Mouse (Mus musculus) Muller cell, postnatal 12 days (primary cell): ENCODE measurements around the gene Fbn1.

Experiments
- DNase-seq: peaks from one replicate; pipeline ENCODE4 v3.0.0-alpha.2; 2015; ENCODE audit errors: inconsistent ontology term

Fbn1 gene

DNA sequence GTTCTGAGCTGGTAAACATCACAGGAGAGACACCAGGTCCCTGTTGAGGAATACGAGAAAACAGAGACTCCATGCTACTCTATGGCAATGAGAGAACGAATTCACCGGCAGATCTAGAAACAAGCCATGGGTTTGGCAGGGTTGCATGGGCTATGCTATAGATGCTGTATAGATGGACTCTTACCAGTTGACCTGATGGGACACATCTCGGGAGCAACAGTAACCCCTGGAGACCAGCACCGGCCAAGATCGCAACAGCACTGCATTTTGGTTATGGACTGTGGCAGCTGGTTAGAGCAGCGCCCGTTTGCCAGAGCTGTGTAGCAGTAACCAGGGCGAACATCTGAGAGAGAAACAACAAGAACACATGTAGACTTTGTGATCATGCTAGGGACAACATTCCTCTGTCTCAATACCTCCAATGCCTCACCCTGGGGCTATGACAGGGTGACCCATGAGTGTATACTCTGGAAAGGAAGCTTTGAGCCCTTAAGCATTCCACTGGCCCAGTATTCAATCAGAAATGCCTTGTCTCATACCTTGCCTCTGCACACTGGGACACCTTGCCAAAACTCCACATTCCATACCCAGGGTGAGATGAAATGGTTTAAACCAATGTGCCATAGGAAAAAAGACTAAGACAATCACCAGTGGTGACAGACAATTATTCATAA, 113.2 kb downstream of the Fbn1 start:
- DNase-seq = peak; percentile 58

DNA sequence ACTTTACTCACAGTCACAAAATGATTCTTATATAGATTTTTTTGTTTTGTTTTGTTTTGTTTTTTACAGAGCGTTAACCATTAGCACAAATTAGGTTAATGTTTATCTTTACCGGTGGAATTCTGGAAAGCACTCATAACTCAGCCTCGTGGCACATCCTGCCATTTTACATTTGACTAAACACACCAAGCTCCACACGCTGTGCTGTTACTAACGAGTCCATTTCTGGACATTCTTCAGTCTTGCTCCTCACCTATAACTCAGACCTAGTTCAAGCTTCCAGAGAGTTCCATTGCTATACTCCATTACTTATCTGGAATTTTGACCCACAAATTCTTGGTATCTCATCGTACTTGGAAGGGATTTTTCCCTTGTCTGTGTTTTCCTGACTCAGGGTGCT, 116.2 kb downstream of the Fbn1 start:
- DNase-seq = no peak

DNA sequence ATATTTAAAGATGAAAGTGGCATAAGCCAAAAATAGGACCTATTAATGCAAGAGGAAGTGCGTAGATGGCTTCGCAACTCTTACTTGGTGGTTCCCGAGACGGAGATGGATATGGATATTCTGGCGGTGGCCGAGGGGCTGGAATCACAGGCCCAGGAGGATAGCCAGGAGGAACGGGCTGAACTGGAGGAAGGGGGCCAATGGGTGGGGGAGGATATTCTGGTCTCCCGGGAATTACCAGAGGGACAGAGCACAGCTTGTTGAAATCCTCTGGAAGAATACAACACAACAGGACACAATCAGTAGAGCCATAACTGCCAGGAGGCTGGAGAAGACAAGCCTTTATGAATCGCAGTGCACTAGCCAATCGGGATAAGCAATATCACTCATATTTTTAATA, 118.0 kb downstream of the Fbn1 start:
- DNase-seq = no peak

DNA sequence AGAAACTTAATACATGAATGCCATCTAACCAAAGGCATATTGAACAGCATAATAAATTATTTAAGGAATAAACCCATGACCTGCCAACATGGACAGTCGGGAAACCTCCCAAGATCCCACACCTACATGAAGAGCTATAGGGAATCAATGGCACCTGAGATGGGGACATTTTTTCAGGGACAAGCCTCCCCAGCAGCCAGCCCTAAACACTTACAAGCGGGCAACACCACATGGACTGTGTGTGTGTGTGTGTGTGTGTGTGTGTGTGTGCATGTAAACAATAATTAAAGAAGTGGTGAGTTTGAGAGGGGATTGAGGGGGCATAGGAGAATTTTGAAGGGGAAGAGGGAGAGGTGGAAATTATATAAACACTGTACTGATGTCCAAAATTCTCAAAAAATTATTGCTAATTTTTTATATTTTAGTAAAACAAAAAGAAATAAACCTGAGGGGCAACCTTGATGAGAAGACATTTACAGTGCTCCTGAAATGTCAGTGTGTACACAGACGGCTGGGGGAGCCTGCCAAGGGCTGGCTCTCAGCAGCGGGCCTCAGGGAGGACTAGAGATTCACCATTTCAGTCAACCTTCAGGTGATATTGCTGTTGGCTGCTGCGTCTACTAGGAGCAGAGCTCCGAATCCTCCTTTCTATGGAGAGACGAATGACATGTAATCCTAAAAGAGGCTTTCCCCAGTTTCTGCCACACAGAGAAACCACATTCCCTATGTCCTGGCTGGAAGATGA, 121.4 kb downstream of the Fbn1 start:
- no peak for DNase-seq

DNA sequence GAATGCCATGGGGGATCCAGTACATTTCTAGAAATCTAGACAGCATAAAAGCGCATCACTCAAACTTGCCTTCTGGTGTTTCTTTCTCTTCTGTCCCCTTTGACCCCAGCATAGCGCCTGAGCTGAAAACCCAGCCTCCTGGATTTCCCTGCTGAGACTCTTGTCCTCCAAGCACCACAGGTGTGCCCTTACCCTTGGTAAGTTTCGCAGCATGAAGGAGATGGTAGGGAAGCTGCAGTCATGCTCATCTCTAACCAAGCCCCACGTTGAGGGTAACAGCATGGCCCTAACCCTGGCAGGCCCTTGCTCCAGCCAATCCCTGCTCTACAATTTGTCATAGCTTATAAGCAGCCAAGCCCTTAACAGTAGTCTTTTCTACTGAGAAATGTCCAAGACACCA, 122.9 kb downstream of the Fbn1 start:
- DNase-seq = no peak

GRCm38 (mm10) chr2:125384415-125384814, 123.4 kb downstream of the Fbn1 start:
- DNase-seq = no peak

GRCm38 (mm10) chr2:125383273-125383641, 124.5 kb downstream of the Fbn1 start:
- DNase-seq = no peak

- DNase-seq = no peak
Measured at GRCm38 (mm10) chr2:125382613-125383272, 125.0 kb downstream of the Fbn1 start.

DNA sequence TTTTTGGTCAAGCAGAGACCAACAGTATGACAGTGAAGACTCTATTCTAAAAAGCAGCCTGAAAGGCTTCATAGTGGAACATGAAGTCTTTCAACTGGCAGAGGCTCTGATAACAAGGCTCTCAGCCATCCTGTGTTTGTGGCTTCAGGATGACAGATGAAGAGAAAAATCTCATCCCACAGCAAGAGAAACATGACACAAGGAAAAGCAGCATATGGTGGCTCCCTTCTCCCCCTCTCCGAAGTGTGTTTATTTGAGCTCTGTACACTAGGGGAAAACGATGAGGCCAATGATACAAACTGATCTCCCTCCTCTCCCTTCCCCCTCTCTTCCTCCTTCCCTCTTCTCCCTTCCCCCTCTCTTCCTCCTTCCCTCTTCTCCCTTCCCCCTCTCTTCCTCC, 127.7 kb downstream of the Fbn1 start:
- DNase-seq = no peak

- no peak for DNase-seq
Measured at GRCm38 (mm10) chr2:125379206-125379605, 128.6 kb downstream of the Fbn1 start.

DNA sequence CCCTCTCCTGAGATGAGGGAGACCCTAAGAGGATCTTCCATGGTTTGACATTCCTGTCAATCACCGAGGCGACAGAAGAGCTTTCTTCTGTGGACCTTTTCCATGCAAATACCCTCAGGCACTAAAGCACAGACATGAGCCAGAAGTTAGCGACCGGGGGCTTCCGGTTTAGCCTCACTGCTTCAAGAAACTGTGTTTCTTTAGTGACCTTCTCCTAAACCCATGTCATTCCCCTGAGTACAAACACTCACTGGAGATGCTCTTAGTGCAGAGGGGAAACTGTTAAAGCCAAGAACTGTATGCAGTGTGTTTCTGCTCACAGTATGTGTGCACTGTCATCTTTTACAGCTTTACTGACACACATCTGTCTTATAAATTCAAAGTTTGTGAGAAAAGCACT, 131.9 kb downstream of the Fbn1 start:
- DNase-seq = no peak

- no peak for DNase-seq
Measured at GRCm38 (mm10) chr2:125375301-125375700, 132.5 kb downstream of the Fbn1 start.

GRCm38 (mm10) chr2:125369666-125370065, 138.1 kb downstream of the Fbn1 start:
- no peak for DNase-seq

DNA sequence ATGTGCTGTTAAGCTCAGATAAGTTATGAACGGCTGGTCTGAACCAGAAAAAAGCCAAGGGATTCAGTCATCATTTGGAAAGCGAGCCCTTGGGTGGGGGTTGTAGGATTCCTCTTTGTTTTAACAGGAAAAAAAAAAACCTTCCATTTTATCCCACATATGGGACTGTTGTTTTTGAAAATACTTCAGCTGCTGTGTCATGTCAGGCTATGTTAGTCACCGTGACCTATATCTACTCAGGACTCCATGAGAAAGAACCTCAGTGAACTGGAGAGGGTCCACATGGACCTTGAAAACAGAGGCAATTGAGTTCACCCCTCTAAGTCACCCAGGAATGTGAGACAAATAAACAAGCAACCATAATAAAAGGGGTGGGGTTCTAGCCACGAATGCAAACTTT, 139.2 kb downstream of the Fbn1 start:
- peak; percentile 57 for DNase-seq

DNA sequence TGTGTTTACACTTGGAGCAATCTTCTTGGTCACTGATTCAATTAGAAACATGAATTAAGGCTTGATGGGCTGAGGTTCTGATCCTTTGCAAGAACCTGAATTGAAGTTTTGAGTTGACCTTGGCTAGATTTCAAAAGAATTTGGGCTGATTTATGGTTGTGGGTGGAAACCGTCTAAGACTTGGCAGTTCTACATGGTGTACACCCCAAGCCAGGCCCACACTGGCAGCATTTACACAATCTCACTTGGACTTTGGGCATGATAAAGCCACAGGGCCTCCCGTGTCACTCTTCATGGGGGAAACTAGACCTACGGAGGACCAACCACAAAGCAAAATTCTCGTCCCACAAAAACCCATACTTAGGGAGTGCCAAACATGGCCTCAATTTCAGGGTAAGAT, 146.1 kb downstream of the Fbn1 start:
- DNase-seq = no peak

GRCm38 (mm10) chr2:125356486-125356885, 151.3 kb downstream of the Fbn1 start:
- DNase-seq = peak; percentile 31

DNA sequence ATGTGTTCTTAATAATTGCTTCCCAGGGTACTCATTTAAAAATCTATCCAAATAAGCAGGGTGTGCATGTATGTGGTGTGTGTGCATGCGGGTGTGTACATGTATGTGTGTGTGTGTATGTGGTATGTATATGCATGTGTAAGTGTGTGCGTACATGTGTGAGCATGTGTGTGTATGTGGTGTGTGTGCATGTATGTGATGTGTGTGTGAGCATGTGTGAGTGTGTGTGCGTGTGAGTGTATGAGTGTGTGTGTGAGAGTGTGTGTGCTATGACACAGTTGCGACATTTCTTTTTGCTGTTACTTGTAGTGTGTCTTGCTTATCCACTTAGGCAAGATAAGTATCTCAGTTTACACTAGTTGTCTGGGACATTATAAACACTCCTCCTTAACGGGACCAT, 151.7 kb downstream of the Fbn1 start:
- no peak for DNase-seq

DNA sequence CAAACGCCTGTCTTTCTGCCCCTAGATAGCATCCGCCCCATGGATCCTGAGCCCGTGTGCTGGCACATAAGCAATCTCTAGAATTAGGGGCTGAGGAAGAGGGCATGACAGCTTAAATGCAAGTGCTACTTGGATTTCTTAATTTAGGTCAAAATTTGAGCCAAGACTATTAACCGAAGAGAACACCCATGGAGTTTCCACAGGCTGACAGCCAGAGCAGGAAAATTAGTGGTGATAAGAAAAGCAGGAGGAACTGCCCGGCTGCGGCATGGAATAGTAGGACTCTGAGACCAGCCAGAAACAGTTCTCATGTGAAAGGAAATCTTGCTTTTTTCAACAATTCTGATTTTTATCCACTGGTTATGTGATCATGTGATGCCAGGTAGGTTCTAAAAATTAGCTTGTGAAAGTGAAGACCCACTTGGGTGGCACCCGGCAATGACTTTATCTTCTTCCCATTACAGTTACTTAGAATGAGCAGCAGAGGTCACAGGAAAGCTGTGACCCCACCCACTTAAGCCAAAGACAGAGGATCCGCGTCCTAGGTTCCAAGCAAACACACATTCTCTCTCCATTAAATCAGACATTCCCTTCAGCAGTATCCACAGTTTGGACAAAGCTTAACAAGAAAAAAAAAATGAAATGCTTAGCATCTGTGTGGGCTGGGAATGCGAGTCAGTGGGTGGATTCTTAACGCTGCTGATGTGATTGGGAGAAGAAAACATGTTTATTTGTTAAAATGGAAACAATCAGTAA, 152.4 kb downstream of the Fbn1 start:
- peak; percentile 92 for DNase-seq

DNA sequence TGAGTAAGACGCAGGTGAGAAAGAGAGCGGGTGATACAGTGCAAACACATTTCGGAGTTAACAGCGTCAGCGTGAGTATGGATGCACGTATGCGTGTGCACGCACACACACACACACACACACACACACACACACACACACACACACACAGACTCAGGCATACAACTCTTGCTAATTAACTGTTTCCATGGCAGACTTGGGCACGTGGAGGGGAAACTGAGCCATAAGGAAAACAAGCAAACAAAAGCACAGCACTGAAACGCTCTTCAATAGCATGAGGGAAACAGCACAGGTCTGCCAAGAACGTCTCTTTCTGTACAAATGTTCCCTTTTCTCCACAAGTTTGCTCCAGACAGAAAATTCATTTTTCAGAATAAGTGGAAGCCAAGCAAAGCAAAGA, 153.2 kb downstream of the Fbn1 start:
- DNase-seq = no peak

GRCm38 (mm10) chr2:125349144-125349543, 158.6 kb downstream of the Fbn1 start:
- DNase-seq = peak; percentile 14

GRCm38 (mm10) chr2:125342181-125342950, 165.4 kb downstream of the Fbn1 start:
- no peak for DNase-seq

- DNase-seq = no peak
Measured at GRCm38 (mm10) chr2:125340381-125340780, 167.4 kb downstream of the Fbn1 start.
